Mouse (Mus musculus) midbrain, embryonic 11.5 days (tissue): ENCODE data around the gene Ldhd. TPM values are rescaled to one million over a fixed set of nuclear protein-coding genes. Genes with fewer than 3 reads are reported as not detected.

ENCODE experiments used
- ATAC-seq: fragments of 200-750 bp; cut with Nextera tagmentation; 2 replicates; pipeline ENCODE4 v1.8.0; 2017; ENCODE audit warnings: moderate TSS enrichment, moderate library complexity; ENCODE audit not compliant: low FRiP score
- DNase-seq: peaks from one replicate; pipeline ENCODE4 v3.0.0; 2015; ENCODE audit warnings: low spot score; ENCODE audit errors: missing footprints
- H3K27ac ChIP-seq: fragments of 300-500 bp; sonication (generic); 2 replicates; pipeline ENCODE4 v1.5.1; 2014; ENCODE audit warnings: low read depth, low read length
- H3K27me3 ChIP-seq: fragments of 300-500 bp; sonication (generic); 2 replicates; pipeline ENCODE4 v1.6.1; 2014; ENCODE audit warnings: mild to moderate bottlenecking, low read length, moderate library complexity, mixed read lengths; ENCODE audit not compliant: control insufficient read depth, insufficient read depth
- H3K36me3 ChIP-seq: fragments of 300-500 bp; sonication (generic); 2 replicates; pipeline ENCODE4 v1.6.1; 2014; ENCODE audit warnings: mild to moderate bottlenecking, low read length, moderate library complexity, mixed read lengths; ENCODE audit not compliant: control insufficient read depth, insufficient read depth
- H3K4me1 ChIP-seq: fragments of 300-500 bp; sonication (generic); 2 replicates; pipeline ENCODE4 v1.6.1; 2014; ENCODE audit warnings: low read length; ENCODE audit not compliant: control insufficient read depth, insufficient read depth
- H3K4me2 ChIP-seq: fragments of 300-500 bp; sonication (generic); 2 replicates; pipeline ENCODE4 v1.6.1; 2014; ENCODE audit warnings: mild to moderate bottlenecking, moderate library complexity
- H3K4me3 ChIP-seq: fragments of 300-500 bp; sonication (generic); 2 replicates; pipeline ENCODE4 v1.5.1; 2014; ENCODE audit warnings: low read depth, low read length
- H3K9ac ChIP-seq: fragments of 300-500 bp; sonication (generic); 2 replicates; pipeline ENCODE4 v1.6.1; 2014; ENCODE audit warnings: low read length
- H3K9me3 ChIP-seq: fragments of 300-500 bp; sonication (generic); 2 replicates; pipeline ENCODE4 v1.6.1; 2016; ENCODE audit warnings: low read length; ENCODE audit not compliant: control insufficient read depth
- WGBS: fragments of 180-500 bp; shearing (Covaris S2); extraction: QIAGEN DNeasy Blood & Tissue Kit; methylation state at CpG from one replicate; pipeline ENCODE4 v1.1.7; 2014; 5-methylcytosine and 5-hydroxymethylcytosine counted together
- polyA plus RNA-seq: library from polyadenylated mRNA; unstranded; fragments of >200 nt; fragmentation: Nextera tagmentation; extraction: Ambion mirVana; gene quantifications from 2 replicates; pipeline ENCODE4 v1.2.1, GENCODE M21; 2014

The Ldhd gene
- polyA plus RNA-seq, 1 experiment from 2014 or later: 0.22 TPM

DNA sequence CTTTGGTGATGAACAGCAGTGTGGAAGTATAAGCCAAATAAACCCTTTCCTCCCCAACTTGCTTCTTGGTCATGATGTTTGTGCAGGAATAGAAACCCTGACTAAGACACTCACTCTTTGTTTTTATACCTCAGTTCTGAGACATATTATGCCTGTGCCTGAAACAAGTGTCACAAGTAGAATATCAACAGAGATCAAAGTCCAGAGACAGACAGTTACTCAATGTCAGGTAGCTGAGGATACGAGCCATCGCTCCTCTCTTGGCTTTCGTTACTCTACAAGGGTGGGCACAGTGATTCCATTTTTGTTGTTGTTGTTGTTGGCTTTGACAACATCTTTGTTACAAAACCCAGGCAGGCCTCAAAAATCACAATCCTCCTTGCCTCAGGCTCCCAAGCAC is 2.8 kb upstream of the Ldhd start:
- no peak for ATAC-seq
- 91% methylated on average over 3 of the region's 3 CpGs for WGBS
- no peaks in the 10 kb centered on the region for H3K4me1 ChIP-seq

DNA sequence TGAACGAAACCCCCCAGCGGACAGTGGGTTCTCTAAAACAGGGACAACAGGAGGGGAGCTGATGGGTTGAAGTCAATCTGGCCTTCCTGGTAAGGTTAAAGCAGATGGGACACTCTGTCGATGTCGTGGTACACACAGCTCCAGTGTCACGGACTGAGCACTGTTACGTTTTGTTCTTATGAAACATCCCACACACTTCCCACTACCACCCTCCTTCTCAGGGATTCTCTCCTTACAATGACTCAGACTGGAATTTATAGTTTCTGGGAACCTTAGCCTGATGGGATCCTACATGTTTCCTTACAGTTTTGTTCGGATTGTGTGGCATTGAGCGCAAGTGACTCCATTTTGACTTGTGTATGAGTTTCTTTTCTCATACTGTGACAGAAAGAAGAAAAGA is 1.4 kb upstream of the Ldhd start:
- Histone ChIP-seq H3K4me3 (no peak overlapping the region), H3K4me1 (no peaks in the 10 kb centered on the region), H3K9me3 (no peaks in the 10 kb centered on the region), H3K27ac (no peak overlapping the region), H3K9ac (no peak overlapping the region), H3K4me2 (no peak overlapping the region), H3K36me3 (no peaks in the 10 kb centered on the region), H3K27me3 (no peaks in the 10 kb centered on the region)
- no peak for DNase-seq
- WGBS: 93% methylated on average over 8 of the region's 8 CpGs
- no peak for ATAC-seq

More for the DNA sequence above, 2.8 kb upstream of the Ldhd start:
- no peaks in the 10 kb centered on the region for H3K9me3 ChIP-seq
- H3K27ac ChIP-seq: no peak overlapping the region
- no peak for DNase-seq
- H3K4me2 ChIP-seq: no peak overlapping the region
- H3K9ac ChIP-seq: no peak overlapping the region
- no peaks in the 10 kb centered on the region for H3K36me3 ChIP-seq
- no peaks in the 10 kb centered on the region for H3K27me3 ChIP-seq
- no peak overlapping the region for H3K4me3 ChIP-seq

DNA sequence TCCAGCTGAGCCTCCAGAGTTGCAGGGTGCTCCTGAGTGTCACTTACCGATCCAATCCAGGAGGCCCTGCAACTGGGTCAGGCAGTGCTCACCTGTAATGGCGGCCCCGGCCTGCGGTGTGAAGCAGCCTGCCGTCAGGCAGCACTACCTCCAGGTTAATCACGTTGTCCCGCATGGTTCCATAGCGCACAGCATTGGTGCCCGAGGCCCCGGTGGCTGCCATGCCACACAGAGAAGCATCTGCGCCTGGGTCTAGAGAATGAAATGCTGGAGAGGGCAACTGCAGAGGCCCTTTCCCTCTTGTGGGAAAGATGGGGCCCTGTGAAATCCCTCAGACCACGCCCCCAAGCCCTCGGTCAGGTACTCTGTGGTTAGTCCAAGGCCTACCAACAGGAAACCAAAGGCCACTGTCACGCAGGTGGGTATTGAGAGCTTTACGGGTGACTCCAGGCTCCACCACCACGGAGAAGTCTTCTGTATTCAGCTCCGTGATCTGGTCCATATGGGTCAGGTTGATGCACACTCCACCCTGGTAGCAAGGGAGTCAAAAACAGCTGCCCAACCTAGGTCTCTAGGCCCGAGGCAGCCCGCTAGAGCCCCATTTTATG is 1.2 kb downstream of the Ldhd start:
- no peaks in the 10 kb centered on the region for H3K27me3 ChIP-seq
- H3K4me2 ChIP-seq: no peak overlapping the region
- 89% methylated on average over 19 of the region's 19 CpGs for WGBS
- H3K9me3 ChIP-seq: no peaks in the 10 kb centered on the region
- no peak for DNase-seq
- no peak overlapping the region for H3K4me3 ChIP-seq
- H3K36me3 ChIP-seq: no peaks in the 10 kb centered on the region
- no peak overlapping the region for H3K27ac ChIP-seq
- H3K4me1 ChIP-seq: no peaks in the 10 kb centered on the region
- H3K9ac ChIP-seq: no peak overlapping the region
- no peak for ATAC-seq

DNA sequence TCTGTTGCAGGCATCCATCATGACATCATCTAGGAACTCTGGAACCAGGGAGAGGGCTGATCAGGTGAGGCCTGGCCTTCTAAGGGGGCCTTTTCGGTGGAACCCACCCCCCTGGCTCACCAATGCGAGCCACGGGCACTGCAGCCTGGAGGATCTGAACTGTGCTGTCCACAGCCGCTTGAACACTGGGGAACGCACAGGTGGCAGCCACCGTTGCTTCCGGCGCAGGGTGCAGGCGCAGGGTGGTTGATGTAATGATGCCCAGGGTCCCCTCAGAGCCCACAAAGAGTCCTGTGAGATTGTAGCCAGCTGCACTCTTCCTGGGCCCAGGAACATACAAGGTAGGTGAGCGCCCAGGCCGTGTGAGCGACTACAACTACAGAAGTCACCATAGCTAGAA is 1.8 kb downstream of the Ldhd start:
- H3K4me3 ChIP-seq: no peak overlapping the region
- H3K9me3 ChIP-seq: no peaks in the 10 kb centered on the region
- no peak overlapping the region for H3K9ac ChIP-seq
- no peaks in the 10 kb centered on the region for H3K27me3 ChIP-seq
- no peak for ATAC-seq
- H3K4me2 ChIP-seq: no peak overlapping the region
- no peaks in the 10 kb centered on the region for H3K36me3 ChIP-seq
- no peaks in the 10 kb centered on the region for H3K4me1 ChIP-seq
- DNase-seq: peak; percentile 53
- H3K27ac ChIP-seq: no peak overlapping the region
- WGBS: 95% methylated on average over 12 of the region's 12 CpGs

DNA sequence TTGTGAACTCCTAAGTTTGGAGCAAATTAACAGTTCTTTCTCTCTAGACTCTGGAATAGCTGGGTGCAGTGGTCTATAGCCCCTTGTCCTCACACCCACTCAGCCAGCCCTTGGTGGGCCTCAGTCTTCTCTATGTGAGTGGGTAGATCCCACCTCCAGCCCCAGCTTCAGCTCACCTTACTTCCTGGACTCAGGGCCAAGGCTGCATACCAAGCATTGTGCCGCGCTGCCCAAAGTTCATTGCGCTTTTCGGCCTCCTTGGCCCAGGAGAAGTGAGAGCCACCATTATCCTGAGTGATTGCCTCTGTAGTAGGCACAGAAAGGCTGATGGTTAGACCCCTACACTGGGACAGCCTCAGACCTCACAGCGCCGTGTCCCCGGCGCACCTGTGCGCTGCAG is 2.3 kb downstream of the Ldhd start:
- Histone ChIP-seq H3K27me3 (no peaks in the 10 kb centered on the region), H3K9ac (no peak overlapping the region), H3K36me3 (no peaks in the 10 kb centered on the region), H3K9me3 (no peaks in the 10 kb centered on the region), H3K4me1 (no peaks in the 10 kb centered on the region), H3K27ac (no peak overlapping the region), H3K4me3 (no peak overlapping the region), H3K4me2 (no peak overlapping the region)
- DNase-seq: no peak
- 97% methylated on average over 9 of the region's 9 CpGs for WGBS
- ATAC-seq: no peak

DNA sequence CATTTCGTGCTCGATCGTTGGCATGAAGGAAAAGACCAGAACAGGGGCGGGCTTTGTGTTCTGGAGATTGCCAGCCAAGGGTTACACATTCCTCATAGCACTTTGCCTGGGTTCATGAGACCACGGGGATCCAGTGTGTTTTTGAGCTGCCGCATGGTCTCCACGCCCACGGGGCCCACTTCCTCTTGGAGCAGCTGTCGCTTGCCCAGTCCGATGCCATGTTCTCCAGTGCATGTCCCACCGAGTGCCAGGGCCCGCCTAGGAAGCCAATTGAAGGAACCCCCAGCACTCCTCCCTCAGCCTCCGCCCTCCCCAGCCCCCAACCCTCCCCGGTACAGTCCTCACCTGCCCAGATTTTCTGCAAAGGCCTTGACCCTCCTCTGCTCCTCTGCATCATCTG is 3.2 kb downstream of the Ldhd start:
- H3K27ac ChIP-seq: no peak overlapping the region
- H3K9ac ChIP-seq: no peak overlapping the region
- DNase-seq (no peak), ATAC-seq (no peak)
- no peaks in the 10 kb centered on the region for H3K9me3 ChIP-seq
- H3K4me2 ChIP-seq: no peak overlapping the region
- no peaks in the 10 kb centered on the region for H3K36me3 ChIP-seq
- no peaks in the 10 kb centered on the region for H3K4me1 ChIP-seq
- no peak overlapping the region for H3K4me3 ChIP-seq
- no peaks in the 10 kb centered on the region for H3K27me3 ChIP-seq
- WGBS: 89% methylated on average over 14 of the region's 14 CpGs

DNA sequence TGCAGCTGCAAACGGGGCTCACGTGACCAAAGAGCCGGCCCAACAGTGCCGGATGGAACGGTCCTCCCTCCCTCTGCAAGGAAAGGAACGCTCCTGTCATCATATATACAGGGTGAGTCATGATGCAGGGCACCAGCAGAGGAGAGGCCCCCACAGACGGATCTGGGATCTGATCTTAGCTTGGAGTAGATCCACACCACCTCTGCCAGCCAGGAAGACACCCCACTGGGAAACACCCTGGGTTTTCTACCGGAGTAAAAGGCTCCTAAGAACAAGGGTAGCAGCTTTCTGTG is 3.7 kb downstream of the Ldhd start:
- Histone ChIP-seq H3K4me1 (no peaks in the 10 kb centered on the region), H3K27ac (no peak overlapping the region), H3K9me3 (no peaks in the 10 kb centered on the region), H3K9ac (no peak overlapping the region), H3K27me3 (no peaks in the 10 kb centered on the region), H3K4me2 (no peak overlapping the region), H3K4me3 (no peak overlapping the region), H3K36me3 (no peaks in the 10 kb centered on the region)
- WGBS: 81% methylated on average over 8 of the region's 8 CpGs
- no peak for ATAC-seq
- peak; percentile 33 for DNase-seq

DNA sequence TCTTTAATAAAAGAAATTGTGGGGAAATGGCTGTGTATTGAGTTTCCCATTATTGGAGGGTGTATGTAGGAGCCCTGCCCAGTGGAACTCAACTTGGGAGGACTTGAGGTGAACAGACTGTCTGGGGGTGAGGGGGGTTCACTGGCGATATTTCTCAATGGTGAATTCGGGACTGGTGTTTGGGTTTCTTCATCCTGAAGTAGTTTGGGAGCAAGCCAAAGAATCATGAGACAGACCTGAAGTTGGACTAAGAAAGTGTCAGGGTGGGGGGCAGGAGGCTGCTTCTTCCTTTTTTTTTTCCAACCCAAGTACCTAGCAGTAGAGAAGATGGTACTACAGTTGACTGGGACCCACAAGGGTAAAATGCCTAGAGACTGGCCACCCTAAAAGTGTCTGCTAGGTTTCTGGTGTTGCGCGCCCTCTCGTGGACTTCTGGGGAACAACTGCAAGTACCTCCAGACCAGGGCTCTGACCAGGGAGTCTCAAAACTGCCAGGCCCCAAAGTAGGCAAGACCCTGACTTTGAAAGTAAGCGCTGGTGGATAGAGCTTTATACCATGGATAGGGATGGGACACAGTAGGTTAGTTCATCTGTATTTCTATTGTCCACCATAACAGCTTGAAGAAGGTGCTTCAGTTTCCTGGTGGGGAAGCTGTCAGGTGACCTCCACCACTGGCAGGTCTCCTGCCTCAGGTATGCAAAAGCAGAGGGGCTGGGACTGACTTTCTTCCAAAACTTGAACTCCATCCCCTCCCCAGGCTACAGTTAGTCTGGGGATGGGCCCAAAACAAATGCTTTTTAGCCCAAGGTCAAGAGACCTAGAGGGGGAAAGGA is 4.3 kb downstream of the Ldhd start:
- H3K9ac ChIP-seq: no peak overlapping the region
- ATAC-seq: peak; percentile 39; the same call in 1 of the 2 replicates
- no peak overlapping the region for H3K27ac ChIP-seq
- peak; percentile 97 for DNase-seq
- H3K4me1 ChIP-seq: no peaks in the 10 kb centered on the region
- no peak overlapping the region for H3K4me2 ChIP-seq
- H3K27me3 ChIP-seq: no peaks in the 10 kb centered on the region
- H3K9me3 ChIP-seq: no peaks in the 10 kb centered on the region
- no peak overlapping the region for H3K4me3 ChIP-seq
- H3K36me3 ChIP-seq: no peaks in the 10 kb centered on the region
- WGBS: 39% methylated on average over 6 of the region's 6 CpGs

DNA sequence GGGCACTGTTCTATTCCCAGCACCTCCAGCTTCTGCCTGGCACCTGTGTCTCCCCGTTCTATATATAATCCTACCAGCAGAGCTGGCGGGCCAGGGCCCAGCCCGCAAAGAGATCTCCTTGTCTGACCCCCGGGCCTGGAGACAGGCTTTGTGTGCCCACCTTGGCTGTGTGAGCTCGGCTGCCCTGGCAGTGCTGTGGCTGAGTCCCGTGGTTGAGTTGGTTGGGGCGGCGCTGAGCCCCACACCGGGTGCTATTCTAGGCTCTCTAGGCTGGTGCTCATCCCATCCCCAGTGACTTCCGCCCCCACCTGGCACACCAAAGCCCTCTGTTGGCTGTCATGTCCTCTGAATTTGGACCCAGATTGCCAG is 5.3 kb downstream of the Ldhd start:
- DNase-seq: peak; percentile 69
- Histone ChIP-seq H3K4me3 (no peak overlapping the region), H3K27ac (no peak overlapping the region), H3K4me2 (no peak overlapping the region), H3K9ac (no peak overlapping the region), H3K9me3 (no peaks in the 10 kb centered on the region), H3K36me3 (no peaks in the 10 kb centered on the region), H3K27me3 (no peaks in the 10 kb centered on the region), H3K4me1 (no peaks in the 10 kb centered on the region)
- 96% methylated on average over 10 of the region's 10 CpGs for WGBS
- no peak for ATAC-seq
